Mouse (Mus musculus): Measurements from ENCODE around the gene Htatip2. TPM values are rescaled to one million over a fixed set of nuclear protein-coding genes. Genes with fewer than 3 reads are reported as not detected.

Htatip2 gene
- polyA plus RNA-seq (2012; rRNA removed) = 3.1 and 5.4 TPM in 2 replicates
- 8.1 and 10.3 TPM in 2 replicates for polyA plus RNA-seq (2014; fragmentation: Nextera tagmentation; extraction: Ambion mirVana)

DNA sequence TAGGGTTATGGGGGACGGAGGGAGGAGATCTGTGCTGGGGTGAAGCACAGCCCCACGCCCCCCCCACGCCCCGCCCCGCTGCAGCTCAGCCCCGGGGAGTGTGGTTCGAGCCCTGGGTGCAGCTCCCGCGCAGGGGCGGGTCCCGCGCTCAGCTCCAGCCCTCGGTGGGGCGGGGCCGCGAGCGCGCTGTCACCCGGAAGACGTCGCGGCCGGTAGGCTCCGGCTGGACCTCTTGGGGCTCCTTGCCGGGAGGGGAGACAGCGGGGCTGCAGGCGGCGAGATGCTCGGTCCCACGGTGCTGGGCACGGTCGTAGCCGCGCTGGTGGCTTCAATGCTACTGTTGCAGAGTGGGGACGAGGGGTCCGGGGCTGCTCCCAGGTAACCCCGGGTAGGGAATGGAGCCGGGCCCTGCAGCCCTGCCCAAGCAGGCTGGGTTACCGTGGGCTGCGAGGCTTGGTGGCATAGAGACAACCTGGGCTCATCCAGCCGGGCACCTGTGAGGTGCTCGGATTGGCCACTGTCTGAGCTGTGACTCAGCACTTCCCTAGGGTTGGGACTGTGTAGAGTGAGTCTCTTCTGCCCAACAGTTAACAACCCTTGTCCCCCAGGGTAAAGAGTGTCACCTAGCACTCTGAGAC, at the start of gene Htatip2:
Gene Htatip2, plus strand, starts transcription at position 182 of the 638 bp plus-strand sequence.
- no peaks in the 10 kb centered on the region for H3K27me3 ChIP-seq (ENCODE audit: control insufficient read depth, insufficient read depth, low read length)
- H3K4me2 ChIP-seq (replicated peaks; ENCODE audit: low read depth, low read length, severe bottlenecking) = peak within 1 kb of the TSS; percentile 74
- H3K9me3 ChIP-seq (ENCODE audit: control insufficient read depth, low read length) = no peaks in the 10 kb centered on the region
- DNase-seq (ENCODE audit: low spot score) = no peak
- H3K4me3 ChIP-seq (replicated peaks; ENCODE audit: low read length) = peak within 1 kb of the TSS; percentile 50
- no peaks in the 10 kb centered on the region for H3K36me3 ChIP-seq (ENCODE audit: control insufficient read depth, insufficient read depth, low read length)
- no peak within 1 kb of the TSS for H3K27ac ChIP-seq (replicated peaks; ENCODE audit: low read depth, low read length)
- no peak for TF ChIP-seq POLR2A (IDR thresholded peaks at IDR 0.05; ENCODE audit: borderline replicate concordance, extremely low read depth, insufficient read depth, insufficient read length)
- 5% methylated on average over 30 of the region's 42 CpGs for WGBS
- peak within 1 kb of the TSS; percentile 64 for H3K9ac ChIP-seq (ENCODE audit: low read depth, low read length, severe bottlenecking)
- peak; percentile 70 for ATAC-seq (ENCODE audit: low FRiP score, low read depth)
- no peaks in the 10 kb centered on the region for H3K4me1 ChIP-seq (ENCODE audit: control insufficient read depth, insufficient read depth, low read length)

DNA sequence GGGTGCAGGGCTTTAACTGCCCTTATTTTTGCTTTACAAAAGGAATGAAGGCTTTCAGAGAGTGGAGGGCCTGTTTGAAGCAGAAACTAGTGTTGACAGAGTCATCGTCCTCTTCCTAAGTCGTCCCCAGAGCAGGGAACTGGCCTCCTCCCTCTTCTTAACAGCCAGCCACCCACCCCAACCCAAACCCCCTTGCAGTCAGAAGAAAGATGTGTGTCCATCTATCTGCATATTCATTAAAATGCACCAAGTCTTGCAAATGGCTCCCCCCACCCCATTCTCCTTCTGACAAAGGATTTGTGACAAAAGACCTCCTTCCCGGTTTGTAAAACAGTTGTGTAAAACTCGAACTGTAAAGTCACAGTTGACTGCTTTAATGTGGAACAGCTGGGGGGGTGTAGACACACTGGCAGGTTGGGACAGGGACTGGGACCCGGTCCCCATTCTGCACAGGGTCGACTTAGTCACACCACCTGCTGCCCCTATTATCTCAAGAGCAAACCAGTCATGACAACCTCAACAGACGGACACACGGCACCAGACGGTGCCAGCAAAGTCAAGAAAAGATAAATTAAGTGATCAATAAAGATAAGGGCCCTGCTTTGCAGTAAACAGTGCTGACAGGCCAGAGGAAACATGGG, 49.4 kb upstream of the Htatip2 start:
- no peak overlapping the region for H3K4me2 ChIP-seq (replicated peaks; ENCODE audit: low read depth, low read length, severe bottlenecking)
- no peak for DNase-seq (ENCODE audit: low spot score)
- no peaks in the 10 kb centered on the region for H3K36me3 ChIP-seq (ENCODE audit: control insufficient read depth, insufficient read depth, low read length)
- no peak for ATAC-seq (ENCODE audit: low FRiP score, low read depth)
- no peak overlapping the region for H3K4me3 ChIP-seq (replicated peaks; ENCODE audit: low read length)
- H3K9ac ChIP-seq (ENCODE audit: low read depth, low read length, severe bottlenecking) = no peak overlapping the region
- TF ChIP-seq POLR2A (IDR thresholded peaks at IDR 0.05; ENCODE audit: borderline replicate concordance, extremely low read depth, insufficient read depth, insufficient read length) = no peak
- no peaks in the 10 kb centered on the region for H3K27me3 ChIP-seq (ENCODE audit: control insufficient read depth, insufficient read depth, low read length)
- H3K4me1 ChIP-seq (ENCODE audit: control insufficient read depth, insufficient read depth, low read length) = no peaks in the 10 kb centered on the region
- no peak overlapping the region for H3K27ac ChIP-seq (replicated peaks; ENCODE audit: low read depth, low read length)
- 32% methylated on average over 9 of the region's 9 CpGs for WGBS
- H3K9me3 ChIP-seq (ENCODE audit: control insufficient read depth, low read length) = no peaks in the 10 kb centered on the region

DNA sequence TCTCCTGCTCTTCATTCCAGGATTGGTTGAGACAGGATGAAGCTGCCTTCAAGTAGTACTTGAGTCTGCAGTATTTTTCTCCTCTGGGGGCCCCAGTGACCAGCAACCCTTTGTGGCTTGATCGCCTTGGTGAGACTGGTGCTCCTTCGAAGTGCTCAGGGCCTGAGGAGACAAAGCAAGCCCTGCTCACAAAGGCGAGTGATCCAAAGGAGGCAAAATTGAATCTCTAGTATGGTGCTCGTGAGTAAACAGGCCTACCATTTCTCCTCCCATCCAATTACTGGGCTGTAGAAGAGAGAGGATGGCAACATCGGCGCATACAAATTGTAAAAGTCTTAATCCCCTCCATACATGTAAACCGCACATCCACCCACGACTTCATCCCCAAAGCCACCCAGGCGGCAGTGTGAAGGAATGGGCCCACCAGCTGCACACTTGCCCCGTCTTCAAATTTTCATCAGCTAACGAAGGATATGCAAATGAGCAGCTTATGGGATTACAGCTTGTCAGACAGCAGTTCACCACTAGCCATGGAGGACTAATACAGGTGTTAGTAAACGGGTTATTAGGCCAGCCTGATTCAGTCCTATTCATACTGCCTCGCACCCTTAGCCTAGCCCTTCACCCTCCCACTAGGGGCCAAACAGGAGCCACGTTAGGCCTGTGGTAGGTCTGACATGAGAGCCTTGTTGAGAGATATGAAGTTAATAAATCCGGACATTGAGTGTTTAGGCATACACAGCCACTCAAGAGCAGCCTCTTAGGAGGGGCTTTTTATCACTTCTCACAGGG, 40.8 kb upstream of the Htatip2 start:
- Histone ChIP-seq H3K9me3 (ENCODE audit: control insufficient read depth, low read length) (no peaks in the 10 kb centered on the region), H3K9ac (ENCODE audit: low read depth, low read length, severe bottlenecking) (no peak overlapping the region), H3K27me3 (ENCODE audit: control insufficient read depth, insufficient read depth, low read length) (no peaks in the 10 kb centered on the region), H3K27ac (replicated peaks; ENCODE audit: low read depth, low read length) (no peak overlapping the region), H3K4me1 (ENCODE audit: control insufficient read depth, insufficient read depth, low read length) (no peaks in the 10 kb centered on the region), H3K4me2 (replicated peaks; ENCODE audit: low read depth, low read length, severe bottlenecking) (no peak overlapping the region), H3K36me3 (ENCODE audit: control insufficient read depth, insufficient read depth, low read length) (no peaks in the 10 kb centered on the region), H3K4me3 (replicated peaks; ENCODE audit: low read length) (no peak overlapping the region)
- ATAC-seq (ENCODE audit: low FRiP score, low read depth) = no peak
- no peak for TF ChIP-seq POLR2A (IDR thresholded peaks at IDR 0.05; ENCODE audit: borderline replicate concordance, extremely low read depth, insufficient read depth, insufficient read length)
- WGBS = 76% methylated on average over 15 of the region's 15 CpGs
- no peak for DNase-seq (ENCODE audit: low spot score)

DNA sequence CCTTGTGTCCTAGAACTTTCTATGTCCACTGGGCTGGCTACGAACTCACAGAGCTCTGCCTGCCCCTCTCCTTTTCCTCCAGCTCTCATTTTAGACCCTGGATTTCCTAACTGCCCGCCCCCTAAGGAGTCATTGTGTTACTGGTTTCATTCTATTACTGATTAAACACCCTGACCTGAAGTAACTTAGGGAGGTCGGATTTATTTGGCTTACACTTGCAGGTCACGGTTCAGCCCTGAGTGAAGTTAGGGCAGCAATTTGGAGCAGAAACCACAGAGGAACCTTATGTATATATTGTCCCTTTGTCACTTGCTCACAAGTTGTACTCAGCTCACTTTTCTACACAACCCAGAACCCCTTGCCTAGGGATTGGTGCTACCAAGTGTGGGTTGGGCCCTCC, 24.6 kb upstream of the Htatip2 start:
- Histone ChIP-seq H3K4me2 (replicated peaks; ENCODE audit: low read depth, low read length, severe bottlenecking) (no peak overlapping the region), H3K27me3 (ENCODE audit: control insufficient read depth, insufficient read depth, low read length) (no peaks in the 10 kb centered on the region), H3K9ac (ENCODE audit: low read depth, low read length, severe bottlenecking) (no peak overlapping the region), H3K36me3 (ENCODE audit: control insufficient read depth, insufficient read depth, low read length) (no peaks in the 10 kb centered on the region), H3K9me3 (ENCODE audit: control insufficient read depth, low read length) (no peaks in the 10 kb centered on the region), H3K27ac (replicated peaks; ENCODE audit: low read depth, low read length) (no peak overlapping the region), H3K4me1 (ENCODE audit: control insufficient read depth, insufficient read depth, low read length) (no peaks in the 10 kb centered on the region), H3K4me3 (replicated peaks; ENCODE audit: low read length) (no peak overlapping the region)
- no peak for TF ChIP-seq POLR2A (IDR thresholded peaks at IDR 0.05; ENCODE audit: borderline replicate concordance, extremely low read depth, insufficient read depth, insufficient read length)
- no peak for ATAC-seq (ENCODE audit: low FRiP score, low read depth)
- WGBS = 73% methylated on average over 4 of the region's 4 CpGs
- no peak for DNase-seq (ENCODE audit: low spot score)

DNA sequence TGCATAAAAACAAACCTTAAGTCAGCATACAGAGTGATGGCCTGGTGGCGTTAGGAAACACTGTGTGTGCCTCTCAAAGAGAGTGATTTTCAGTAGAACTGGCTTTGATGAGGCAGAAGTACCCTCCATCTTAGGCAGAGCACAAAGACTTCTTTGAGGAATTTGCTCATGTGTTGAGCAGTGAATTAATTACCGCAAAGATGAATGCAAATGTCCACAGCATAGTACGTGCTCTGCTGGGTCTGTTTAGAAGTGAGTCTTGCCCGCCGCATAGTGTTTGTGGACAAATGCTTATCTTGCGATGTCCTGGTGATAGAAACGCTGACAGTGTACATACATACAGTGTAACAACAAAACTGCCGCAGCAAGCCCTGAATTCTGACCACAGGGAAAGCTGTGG, 19.5 kb upstream of the Htatip2 start:
- 81% methylated on average over 8 of the region's 8 CpGs for WGBS
- Histone ChIP-seq H3K4me1 (ENCODE audit: control insufficient read depth, insufficient read depth, low read length) (no peaks in the 10 kb centered on the region), H3K27me3 (ENCODE audit: control insufficient read depth, insufficient read depth, low read length) (no peaks in the 10 kb centered on the region), H3K9ac (ENCODE audit: low read depth, low read length, severe bottlenecking) (no peak overlapping the region), H3K4me2 (replicated peaks; ENCODE audit: low read depth, low read length, severe bottlenecking) (no peak overlapping the region), H3K27ac (replicated peaks; ENCODE audit: low read depth, low read length) (no peak overlapping the region), H3K9me3 (ENCODE audit: control insufficient read depth, low read length) (no peaks in the 10 kb centered on the region), H3K36me3 (ENCODE audit: control insufficient read depth, insufficient read depth, low read length) (no peaks in the 10 kb centered on the region), H3K4me3 (replicated peaks; ENCODE audit: low read length) (no peak overlapping the region)
- no peak for ATAC-seq (ENCODE audit: low FRiP score, low read depth)
- TF ChIP-seq POLR2A (IDR thresholded peaks at IDR 0.05; ENCODE audit: borderline replicate concordance, extremely low read depth, insufficient read depth, insufficient read length) = no peak
- no peak for DNase-seq (ENCODE audit: low spot score)

Data from limb, embryonic 14.5 days (tissue).